Mouse (Mus musculus) myocyte (in vitro differentiated cells): Measurements from ENCODE around the gene Vipas39.

Source experiments
- MYOD1 ChIP-seq, 3 experiments: IDR thresholded peaks; one replicate each; pipeline ENCODE4 v1.6.1; 2011; ENCODE audit warnings: control low read depth in 2 of 3, low read depth in 2 of 3, mild to moderate bottlenecking in 2 of 3, moderate library complexity in 1 of 3; ENCODE audit not compliant: insufficient read length in 2 of 3, control insufficient read depth in 1 of 3
- POLR2A ChIP-seq: IDR thresholded peaks from one replicate; pipeline ENCODE4 v1.6.1; 2011; ENCODE audit warnings: low read depth, mild to moderate bottlenecking, control low read depth, moderate library complexity; ENCODE audit not compliant: insufficient read length
- TCF12 ChIP-seq: IDR thresholded peaks from one replicate; pipeline ENCODE4 v1.6.1; 2011; ENCODE audit warnings: mild to moderate bottlenecking, control low read depth; ENCODE audit not compliant: poor library complexity, insufficient read depth, severe bottlenecking
- TCF3 ChIP-seq: IDR thresholded peaks from one replicate; pipeline ENCODE4 v1.6.1; 2011; ENCODE audit warnings: low read depth, control low read depth; ENCODE audit not compliant: insufficient read length

DNA sequence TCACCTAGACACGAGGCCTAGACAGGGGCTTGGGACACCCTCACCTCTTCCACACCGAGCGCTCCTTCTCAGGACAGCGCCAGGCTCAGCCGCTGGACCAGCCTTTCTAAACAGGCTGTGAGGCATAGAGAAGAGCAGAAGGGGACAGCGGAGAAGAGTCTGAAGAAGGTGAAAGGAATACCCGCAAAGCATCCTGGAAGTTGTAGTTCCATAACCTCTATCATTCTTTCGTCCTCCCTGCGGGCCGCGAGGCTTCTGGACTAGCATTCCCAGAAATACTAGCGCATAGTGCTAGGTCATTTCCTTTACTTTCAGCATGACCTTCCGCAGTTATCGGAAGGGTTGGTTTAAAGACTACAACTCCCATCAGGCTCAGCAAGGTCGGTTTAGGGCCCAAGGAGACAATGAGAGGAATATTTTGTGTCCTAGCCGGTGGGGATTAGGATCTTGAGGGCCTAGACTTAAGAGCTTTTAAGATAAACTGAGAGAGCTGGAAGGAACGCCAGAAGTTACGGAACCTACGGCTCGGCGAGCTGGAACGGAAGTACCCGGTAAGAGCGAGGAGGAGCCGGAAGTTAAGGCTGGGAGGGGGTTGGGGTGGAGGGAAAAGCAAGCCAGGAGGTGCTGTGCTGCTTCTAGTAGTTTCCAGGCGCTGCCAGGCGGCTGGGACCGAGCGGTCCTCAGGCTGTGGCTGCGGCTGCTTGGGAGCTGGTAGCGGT lies at the start of gene Vipas39, which contains the start of gene Ahsa1:
- no peak for TF ChIP-seq MYOD1 (IDR thresholded peaks at IDR 0.05; ENCODE audit: control insufficient read depth in 1 of 3, insufficient read length in 2 of 3, low read depth in 2 of 3)
- peak; percentile 93 for TF ChIP-seq POLR2A
- no peak for TF ChIP-seq TCF3
- TF ChIP-seq TCF12 = no peak
